Mouse (Mus musculus) limb, embryonic 14.5 days (tissue): ENCODE measurements around the gene Fitm2. TPM values are rescaled to one million over a fixed set of nuclear protein-coding genes. Genes with fewer than 3 reads are reported as not detected.

Experiments
- ATAC-seq: fragments of 200-750 bp; cut with Nextera tagmentation; 2 replicates; pipeline ENCODE4 v1.8.0; 2017; ENCODE audit warnings: low read depth, moderate number of reproducible peaks, moderate TSS enrichment; ENCODE audit not compliant: low FRiP score
- DNase-seq: peaks from one replicate; pipeline ENCODE4 v3.0.0-alpha.2; 2015; ENCODE audit warnings: low spot score
- H3K27ac ChIP-seq: fragments of 300-500 bp; sonication (generic); replicated peaks from 2 replicates; pipeline ENCODE4 v1.5.1; 2014; ENCODE audit warnings: low read depth, mild to moderate bottlenecking, low read length, moderate library complexity, mixed read lengths
- H3K27me3 ChIP-seq: fragments of 300-500 bp; sonication (generic); 2 replicates; pipeline ENCODE4 v1.6.1; 2014; ENCODE audit warnings: low read length, mixed read lengths; ENCODE audit not compliant: control insufficient read depth, insufficient read depth
- H3K36me3 ChIP-seq: fragments of 300-500 bp; sonication (generic); 2 replicates; pipeline ENCODE4 v1.6.1; 2014; ENCODE audit warnings: mild to moderate bottlenecking, low read length, moderate library complexity, mixed read lengths; ENCODE audit not compliant: control insufficient read depth, insufficient read depth
- H3K4me1 ChIP-seq: fragments of 300-500 bp; sonication (generic); 2 replicates; pipeline ENCODE4 v1.6.1; 2014; ENCODE audit warnings: antibody characterized with exemption, low read length, mixed read lengths; ENCODE audit not compliant: control insufficient read depth, insufficient read depth
- H3K4me2 ChIP-seq: fragments of 300-500 bp; sonication (generic); replicated peaks from 2 replicates; pipeline ENCODE4 v1.6.1; 2014; ENCODE audit warnings: low read depth, mild to moderate bottlenecking, low read length, moderate library complexity; ENCODE audit not compliant: severe bottlenecking
- H3K4me3 ChIP-seq: fragments of 300-500 bp; sonication (generic); replicated peaks from 2 replicates; pipeline ENCODE4 v1.5.1; 2014; ENCODE audit warnings: low read length
- H3K9ac ChIP-seq: fragments of 300-500 bp; sonication (generic); 2 replicates; pipeline ENCODE4 v1.6.1; 2014; ENCODE audit warnings: mild to moderate bottlenecking, low read depth, low read length, moderate library complexity; ENCODE audit not compliant: severe bottlenecking
- H3K9me3 ChIP-seq: fragments of 300-500 bp; sonication (generic); 2 replicates; pipeline ENCODE4 v1.6.1; 2016; ENCODE audit warnings: low read length; ENCODE audit not compliant: control insufficient read depth
- POLR2A ChIP-seq: fragments of 200-500 bp; IDR thresholded peaks from 2 replicates; pipeline ENCODE4 v1.8.0; 2012; ENCODE audit warnings: inconsistent platforms, mild to moderate bottlenecking, moderate library complexity, borderline replicate concordance; ENCODE audit not compliant: insufficient read depth, insufficient read length; ENCODE audit errors: extremely low read depth
- WGBS: fragments of 180-500 bp; shearing (Covaris S2); extraction: QIAGEN DNeasy Blood & Tissue Kit; methylation state at CpG from one replicate; pipeline ENCODE4 v1.1.7; 2014; 5-methylcytosine and 5-hydroxymethylcytosine counted together
- polyA plus RNA-seq, 2 experiments: library from polyadenylated mRNA; depleted of rRNA in 1 of 2; stranded (reverse) in 1 of 2; unstranded in 1 of 2; fragments of >200 nt; fragmentation: Nextera tagmentation in 1 of 2; extraction: Ambion mirVana in 1 of 2; gene quantifications; 2 replicates each; pipeline versions ENCODE4 v1.2.1 to v1.2.3; 2012 to 2014

Fitm2 gene
- polyA plus RNA-seq, 2 experiments = 7.5 to 9.5 TPM

- no peak overlapping the region for H3K9ac ChIP-seq
- H3K27ac ChIP-seq = no peak overlapping the region
- ATAC-seq (no peak), DNase-seq (no peak)
- no peaks in the 10 kb centered on the region for H3K36me3 ChIP-seq
- H3K4me3 ChIP-seq = no peak overlapping the region
- 53% methylated on average over 5 of the region's 5 CpGs for WGBS
- H3K4me1 ChIP-seq = no peaks in the 10 kb centered on the region
- no peak overlapping the region for H3K4me2 ChIP-seq
- TF ChIP-seq POLR2A = no peak
- no peaks in the 10 kb centered on the region for H3K27me3 ChIP-seq
- no peaks in the 10 kb centered on the region for H3K9me3 ChIP-seq
Measured at GRCm38 (mm10) chr2:163493976-163494375, 21.5 kb upstream of the Fitm2 start.

- 30% methylated on average over 5 of the region's 5 CpGs for WGBS
- no peak for TF ChIP-seq POLR2A
Measured at GRCm38 (mm10) chr2:163493031-163493430, 20.6 kb upstream of the Fitm2 start.

GRCm38 (mm10) chr2:163492018-163492417, 19.6 kb upstream of the Fitm2 start, which contains the start of gene R3hdml:
R3hdml (plus strand) TSS chr2:163492318.
- Histone ChIP-seq H3K4me3 (no peak within 1 kb of the TSS), H3K27me3 (no peaks in the 10 kb centered on the region), H3K9ac (0 out of 2 replicates have a peak within 1 kb of the TSS, but pooled peaks have one; percentile 21), H3K27ac (no peak within 1 kb of the TSS), H3K36me3 (no peaks in the 10 kb centered on the region), H3K4me2 (no peak within 1 kb of the TSS), H3K4me1 (no peaks in the 10 kb centered on the region), H3K9me3 (no peaks in the 10 kb centered on the region)
- TF ChIP-seq POLR2A = no peak
- 83% methylated on average over 5 of the region's 5 CpGs for WGBS
- ATAC-seq = no peak
- no peak for DNase-seq

More at GRCm38 (mm10) chr2:163493031-163493430, 20.6 kb upstream of the Fitm2 start:
- Histone ChIP-seq H3K4me3 (no peak overlapping the region), H3K4me1 (no peaks in the 10 kb centered on the region), H3K36me3 (no peaks in the 10 kb centered on the region), H3K9me3 (no peaks in the 10 kb centered on the region), H3K4me2 (no peak overlapping the region), H3K27ac (no peak overlapping the region), H3K9ac (no peak overlapping the region), H3K27me3 (no peaks in the 10 kb centered on the region)
- no peak for DNase-seq
- no peak for ATAC-seq

GRCm38 (mm10) chr2:163491351-163491750, 18.9 kb upstream of the Fitm2 start:
- Histone ChIP-seq H3K9me3 (no peaks in the 10 kb centered on the region), H3K4me2 (no peak overlapping the region), H3K27ac (no peak overlapping the region), H3K27me3 (no peaks in the 10 kb centered on the region), H3K9ac (0 out of 2 replicates have a peak overlapping the region, but pooled peaks have one; percentile 21), H3K36me3 (no peaks in the 10 kb centered on the region), H3K4me3 (no peak overlapping the region), H3K4me1 (no peaks in the 10 kb centered on the region)
- no peak for ATAC-seq
- DNase-seq = no peak
- WGBS = 57% methylated on average over 7 of the region's 7 CpGs
- TF ChIP-seq POLR2A = no peak

GRCm38 (mm10) chr2:163490656-163491055, 18.2 kb upstream of the Fitm2 start:
- Histone ChIP-seq H3K27me3 (no peaks in the 10 kb centered on the region), H3K27ac (no peak overlapping the region), H3K36me3 (no peaks in the 10 kb centered on the region), H3K9me3 (no peaks in the 10 kb centered on the region), H3K4me2 (no peak overlapping the region), H3K9ac (no peak overlapping the region), H3K4me3 (no peak overlapping the region), H3K4me1 (no peaks in the 10 kb centered on the region)
- no peak for TF ChIP-seq POLR2A
- ATAC-seq = no peak
- 87% methylated on average over 17 of the region's 17 CpGs for WGBS
- DNase-seq = no peak
